In the genomic region with DNA sequence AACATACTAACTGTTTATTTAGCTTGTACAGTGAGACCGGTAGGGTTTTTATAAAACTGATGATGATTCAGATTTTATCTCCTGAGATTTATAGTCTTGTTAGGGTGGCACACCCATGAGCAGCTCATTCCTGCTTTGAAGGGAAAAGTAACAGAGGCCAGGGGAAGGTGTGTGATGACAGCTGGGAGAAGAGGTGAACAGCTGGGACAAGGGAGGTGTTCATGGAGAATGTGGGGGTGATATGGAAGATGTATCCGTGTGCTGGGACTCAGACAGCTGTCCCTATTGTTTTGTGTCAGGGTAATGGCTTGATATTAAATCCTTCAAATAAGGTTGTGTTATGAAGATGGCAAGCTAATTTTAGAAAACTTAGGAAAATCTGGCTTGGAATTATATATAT, we compare ENCODE assay signal across 33 mouse cellular contexts.
"Had no signal": no experiment of that assay in that cellular context is flagged by ENCODE, and none has a peak within 500 bp of the region (broad histone marks: within the 10 kb centered on the region; RNA-seq: fewer than 3 reads in every experiment).

No protein-coding gene starts in this region.

- ATAC-seq: hindbrain, embryonic 16.5 days; hindbrain, postnatal 0 days; inflammation-experienced regulatory T-cells, adult 6 months; intestine, embryonic 15.5 days; intestine, embryonic 16.5 days; intestine, postnatal 0 days had no signal

- H3K27me3 ChIP-seq: heart, embryonic 12.5 days; heart, embryonic 15.5 days; hindbrain, embryonic 12.5 days; hindbrain, embryonic 13.5 days; hindbrain, embryonic 15.5 days; intestine, embryonic 15.5 days; kidney, embryonic 15.5 days had no signal

- H3K4me2 ChIP-seq: heart, embryonic 11.5 days; heart, embryonic 12.5 days; heart, embryonic 13.5 days; heart, embryonic 15.5 days; hindbrain, embryonic 12.5 days; hindbrain, embryonic 13.5 days; hindbrain, embryonic 14.5 days; hindbrain, embryonic 15.5 days; intestine, embryonic 15.5 days; kidney, embryonic 15.5 days had no signal

- H3K36me3 ChIP-seq: heart, embryonic 10.5 days; heart, embryonic 12.5 days; heart, embryonic 13.5 days; heart, embryonic 15.5 days; hindbrain, embryonic 10.5 days; hindbrain, embryonic 12.5 days; hindbrain, embryonic 13.5 days; hindbrain, embryonic 15.5 days; intestine, embryonic 15.5 days; kidney, embryonic 15.5 days had no signal

- H3K4me3 ChIP-seq: heart, embryonic 10.5 days; heart, embryonic 12.5 days; heart, embryonic 13.5 days; heart, embryonic 15.5 days; hindbrain, embryonic 10.5 days; hindbrain, embryonic 12.5 days; hindbrain, embryonic 13.5 days; hindbrain, embryonic 15.5 days; intestine, embryonic 15.5 days; kidney, embryonic 15.5 days; layer of hippocampus, adult 2 months; left cerebral cortex, adult 2 months had no signal

- DNase-seq: heart, postnatal 10 days; heart, postnatal 14 days; heart, postnatal 36 days; heart, postnatal 4 days; kidney, adult 11 months; kidney, adult 18-20 months; kidney, adult 2 months; kidney, adult 8-10 months; kidney, adult 9 months; kidney, postnatal 10 days; kidney, postnatal 14 days; kidney, postnatal 36 days; kidney, postnatal 4 days; layer of hippocampus, adult 9-11 months had no signal
